ENCODE assay signal across 12 mouse cellular contexts in genomic region chr9:30625090-30625489, GRCm38 (mm10).
"Had no signal": no experiment of that assay in that cellular context is flagged by ENCODE, and none has a peak within 500 bp of the region (broad histone marks: within the 10 kb centered on the region; RNA-seq: fewer than 3 reads in every experiment).

No protein-coding gene starts in this region.

- H3K36me3 ChIP-seq: liver, embryonic 15.5 days; midbrain, embryonic 13.5 days; neural tube, embryonic 15.5 days had no signal

- H3K27ac ChIP-seq: liver, embryonic 15.5 days; midbrain, embryonic 13.5 days; neural tube, embryonic 15.5 days had no signal

- DNase-seq: kidney, adult 18-20 months; kidney, postnatal 25 days; lung, adult 2 months; lung, postnatal 36 days; right cerebral cortex, adult 18-20 months; right cerebral cortex, postnatal 25 days had no signal

- ATAC-seq: lung, postnatal 0 days; midbrain, embryonic 13.5 days had no signal

- H3K4me1 ChIP-seq: liver, embryonic 15.5 days; midbrain, embryonic 13.5 days; neural tube, embryonic 15.5 days had no signal

- H3K9ac ChIP-seq: liver, embryonic 15.5 days; midbrain, embryonic 13.5 days; neural tube, embryonic 15.5 days had no signal

- H3K27me3 ChIP-seq: liver, embryonic 15.5 days; midbrain, embryonic 13.5 days; neural tube, embryonic 15.5 days had no signal

- H3K4me3 ChIP-seq: liver, embryonic 15.5 days; midbrain, embryonic 13.5 days; myocyte; neural tube, embryonic 15.5 days had no signal

- H3K4me2 ChIP-seq: liver, embryonic 11.5 days; liver, embryonic 15.5 days; midbrain, embryonic 13.5 days; neural tube, embryonic 15.5 days had no signal

- H3K9me3 ChIP-seq: liver, embryonic 15.5 days; midbrain, embryonic 13.5 days; neural tube, embryonic 15.5 days had no signal
